Mouse (Mus musculus): ENCODE data around the gene Gm438. TPM values are rescaled to one million over a fixed set of nuclear protein-coding genes. Genes with fewer than 3 reads are reported as not detected.
"Not testable (repeated sequence)": the region's sequence is repeated elsewhere in the genome, so short reads cannot be mapped to it uniquely, and the experiment has no call there.

Gene Gm438
- polyA plus RNA-seq (2016; fragmentation: Nextera tagmentation; extraction: Ambion mirVana): not detected in 2 replicates

GRCm38 (mm10) chr4:144786483-144786882, at the start of gene Gm438:
Gene Gm438, minus strand, starts transcription at chr4:144786583.
- H3K9me3 ChIP-seq (replicated peaks): no peaks in the 10 kb centered on the region
- no peaks in the 10 kb centered on the region for H3K27me3 ChIP-seq (ENCODE audit: low read depth, poor library complexity, severe bottlenecking)
- H3K36me3 ChIP-seq: no peaks in the 10 kb centered on the region
- no peak for DNase-seq (ENCODE audit: low spot score)
- no peak within 1 kb of the TSS for H3K27ac ChIP-seq
- no peaks in the 10 kb centered on the region for H3K4me1 ChIP-seq
- no peak within 1 kb of the TSS for H3K4me3 ChIP-seq

GRCm38 (mm10) chr4:144824706-144825105, 38.3 kb upstream of the Gm438 start:
- 89% methylated on average over 2 of the region's 2 CpGs for WGBS
- no peak for DNase-seq (ENCODE audit: low spot score)
- H3K36me3 ChIP-seq: no peaks in the 10 kb centered on the region
- no peaks in the 10 kb centered on the region for H3K9me3 ChIP-seq (replicated peaks)
- no peaks in the 10 kb centered on the region for H3K27me3 ChIP-seq (ENCODE audit: low read depth, poor library complexity, severe bottlenecking)
- no peaks in the 10 kb centered on the region for H3K4me1 ChIP-seq
- H3K4me3 ChIP-seq: no peak overlapping the region
- H3K27ac ChIP-seq: no peak overlapping the region

GRCm38 (mm10) chr4:144823996-144824395, 37.6 kb upstream of the Gm438 start:
- H3K9me3 ChIP-seq (replicated peaks): no peaks in the 10 kb centered on the region
- no peaks in the 10 kb centered on the region for H3K4me1 ChIP-seq
- H3K4me3 ChIP-seq: no peak overlapping the region
- no peaks in the 10 kb centered on the region for H3K36me3 ChIP-seq
- no peak overlapping the region for H3K27ac ChIP-seq
- 91% methylated on average over 2 of the region's 2 CpGs for WGBS
- no peak for DNase-seq (ENCODE audit: low spot score)
- no peaks in the 10 kb centered on the region for H3K27me3 ChIP-seq (ENCODE audit: low read depth, poor library complexity, severe bottlenecking)

GRCm38 (mm10) chr4:144807135-144807534, 20.8 kb upstream of the Gm438 start:
- H3K27ac ChIP-seq; H3K4me1 ChIP-seq; H3K9me3 ChIP-seq (replicated peaks); H3K4me3 ChIP-seq; DNase-seq (ENCODE audit: low spot score); H3K36me3 ChIP-seq; H3K27me3 ChIP-seq (ENCODE audit: low read depth, poor library complexity, severe bottlenecking): not testable (repeated sequence)
- WGBS: 52% methylated on average over 5 of the region's 5 CpGs

GRCm38 (mm10) chr4:144803633-144804032, 17.2 kb upstream of the Gm438 start:
- H3K27ac ChIP-seq: no peak overlapping the region
- no peaks in the 10 kb centered on the region for H3K9me3 ChIP-seq (replicated peaks)
- no peak overlapping the region for H3K4me3 ChIP-seq
- no peaks in the 10 kb centered on the region for H3K4me1 ChIP-seq
- no peak for DNase-seq (ENCODE audit: low spot score)
- H3K36me3 ChIP-seq: no peaks in the 10 kb centered on the region
- H3K27me3 ChIP-seq (ENCODE audit: low read depth, poor library complexity, severe bottlenecking): no peaks in the 10 kb centered on the region
- WGBS: 76% methylated on average over 3 of the region's 3 CpGs

GRCm38 (mm10) chr4:144790141-144790540, 3.8 kb upstream of the Gm438 start:
- Histone ChIP-seq H3K4me1 (no peaks in the 10 kb centered on the region), H3K4me3 (no peak overlapping the region), H3K9me3 (replicated peaks) (no peaks in the 10 kb centered on the region), H3K27ac (no peak overlapping the region), H3K27me3 (ENCODE audit: low read depth, poor library complexity, severe bottlenecking) (no peaks in the 10 kb centered on the region), H3K36me3 (no peaks in the 10 kb centered on the region)
- DNase-seq (ENCODE audit: low spot score): no peak
- WGBS: 63% methylated on average over 1 of the region's 1 CpGs

GRCm38 (mm10) chr4:144782476-144783197, 3.7 kb downstream of the Gm438 start:
- Histone ChIP-seq H3K27me3 (ENCODE audit: low read depth, poor library complexity, severe bottlenecking) (no peaks in the 10 kb centered on the region), H3K4me3 (no peak overlapping the region), H3K27ac (no peak overlapping the region), H3K9me3 (replicated peaks) (no peaks in the 10 kb centered on the region), H3K36me3 (no peaks in the 10 kb centered on the region), H3K4me1 (no peaks in the 10 kb centered on the region)
- 71% methylated on average over 3 of the region's 3 CpGs for WGBS
- DNase-seq (ENCODE audit: low spot score): no peak

GRCm38 (mm10) chr4:144765722-144766121, 20.7 kb downstream of the Gm438 start:
- Histone ChIP-seq H3K36me3 (no peaks in the 10 kb centered on the region), H3K4me3 (no peak overlapping the region), H3K27ac (no peak overlapping the region), H3K9me3 (replicated peaks) (no peaks in the 10 kb centered on the region), H3K27me3 (ENCODE audit: low read depth, poor library complexity, severe bottlenecking) (no peaks in the 10 kb centered on the region), H3K4me1 (no peaks in the 10 kb centered on the region)
- DNase-seq (ENCODE audit: low spot score): peak; percentile 45
- WGBS: 35% methylated on average over 2 of the region's 2 CpGs

GRCm38 (mm10) chr4:144749139-144749538, 37.2 kb downstream of the Gm438 start:
- Histone ChIP-seq H3K9me3 (replicated peaks) (no peaks in the 10 kb centered on the region), H3K27ac (no peak overlapping the region), H3K4me1 (peaks cover 13% of the 10 kb centered on the region), H3K27me3 (ENCODE audit: low read depth, poor library complexity, severe bottlenecking) (no peaks in the 10 kb centered on the region), H3K36me3 (no peaks in the 10 kb centered on the region), H3K4me3 (no peak overlapping the region)
- WGBS: 3% methylated on average over 1 of the region's 1 CpGs
- DNase-seq (ENCODE audit: low spot score): peak; percentile 46

Other genes starting within 250 kb of the Gm438 start
- gene Gm13124, start 221.4 kb downstream of the Gm438 start, polyA plus RNA-seq (2016; fragmentation: Nextera tagmentation; extraction: Ambion mirVana): not detected in 2 replicates
- gene Aadacl4, start 172.9 kb downstream of the Gm438 start, polyA plus RNA-seq (2016; fragmentation: Nextera tagmentation; extraction: Ambion mirVana): not detected in 2 replicates
- gene Gm436, start 100.2 kb downstream of the Gm438 start, polyA plus RNA-seq (2016; fragmentation: Nextera tagmentation; extraction: Ambion mirVana): not detected in 2 replicates
- gene Gm13178, start 65.2 kb downstream of the Gm438 start, polyA plus RNA-seq (2016; fragmentation: Nextera tagmentation; extraction: Ambion mirVana): not detected in 2 replicates
- gene Dhrs3, start 106.2 kb upstream of the Gm438 start, polyA plus RNA-seq (2016; fragmentation: Nextera tagmentation; extraction: Ambion mirVana): 29.5 and 49.8 TPM in 2 replicates